Mouse (Mus musculus) heart, embryonic 16.5 days (tissue): Measurements from ENCODE around the gene Tut7. TPM values are rescaled to one million over a fixed set of nuclear protein-coding genes. Genes with fewer than 3 reads are reported as not detected.

ENCODE experiments used
- ATAC-seq: fragments of 200-750 bp; cut with Nextera tagmentation; replicated peaks from 2 replicates; pipeline ENCODE4 v1.8.0; 2017; ENCODE audit warnings: moderate number of reproducible peaks; ENCODE audit not compliant: insufficient read depth, low FRiP score; ENCODE audit errors: extremely low read depth
- H3K27ac ChIP-seq: fragments of 300-500 bp; sonication (generic); 2 replicates; pipeline ENCODE4 v1.5.1; 2014; ENCODE audit warnings: mild to moderate bottlenecking, low read length, control low read depth, moderate library complexity
- H3K27me3 ChIP-seq: fragments of 300-500 bp; sonication (generic); 2 replicates; pipeline ENCODE4 v1.6.1; 2014; ENCODE audit warnings: low read length, mixed read lengths; ENCODE audit not compliant: control insufficient read depth, insufficient read depth
- H3K36me3 ChIP-seq: fragments of 300-500 bp; sonication (generic); 2 replicates; pipeline ENCODE4 v1.6.1; 2014; ENCODE audit not compliant: control insufficient read depth, insufficient read depth
- H3K4me1 ChIP-seq: fragments of 300-500 bp; sonication (generic); 2 replicates; pipeline ENCODE4 v1.6.1; 2014; ENCODE audit warnings: low read length, mixed read lengths; ENCODE audit not compliant: control insufficient read depth, insufficient read depth
- H3K4me2 ChIP-seq: fragments of 300-500 bp; sonication (generic); 2 replicates; pipeline ENCODE4 v1.6.1; 2014; ENCODE audit warnings: low read depth, mild to moderate bottlenecking, control low read depth, low read length
- H3K4me3 ChIP-seq: fragments of 300-500 bp; sonication (generic); 2 replicates; pipeline ENCODE4 v1.5.1; 2014; ENCODE audit warnings: mild to moderate bottlenecking, control low read depth, low read length
- H3K9ac ChIP-seq: fragments of 300-500 bp; sonication (generic); 2 replicates; pipeline ENCODE4 v1.6.1; 2014; ENCODE audit warnings: low read length, control low read depth
- H3K9me3 ChIP-seq: fragments of 300-500 bp; sonication (generic); replicated peaks from 2 replicates; pipeline ENCODE4 v1.6.1; 2016; ENCODE audit warnings: low read length; ENCODE audit not compliant: control insufficient read depth
- WGBS: fragments of 180-500 bp; shearing (Covaris S2); extraction: QIAGEN DNeasy Blood & Tissue Kit; methylation state at CpG from one replicate; pipeline ENCODE4 v1.1.7; 2014; 5-methylcytosine and 5-hydroxymethylcytosine counted together
- polyA plus RNA-seq: library from polyadenylated mRNA; unstranded; fragments of >200 nt; fragmentation: Nextera tagmentation; extraction: Ambion mirVana; gene quantifications from 2 replicates; pipeline ENCODE4 v1.2.1, GENCODE M21; 2015

Tut7 gene
- 32.7 and 36.8 TPM in 2 replicates for polyA plus RNA-seq

- Histone ChIP-seq H3K4me2 (peak within 1 kb of the TSS; percentile 74), H3K4me3 (peak within 1 kb of the TSS; percentile 100), H3K27ac (peak within 1 kb of the TSS; percentile 96), H3K9me3 (no peaks in the 10 kb centered on the region), H3K27me3 (no peaks in the 10 kb centered on the region), H3K9ac (peak within 1 kb of the TSS; percentile 91), H3K36me3 (no peaks in the 10 kb centered on the region), H3K4me1 (peaks cover 29% of the 10 kb centered on the region)
- ATAC-seq, result peak; percentile 96
- under 1% methylated on average over 100 of the region's 100 CpGs for WGBS
These were observed at the start of gene Tut7 for GRCm38 (mm10) chr13:59822507-59823462. TSS of gene Tut7 (minus strand) at chr13:59823147.

GRCm38 (mm10) chr13:59872446-59872845 lies 49.5 kb upstream of the Tut7 start:
- Histone ChIP-seq H3K9me3 (no peaks in the 10 kb centered on the region), H3K27me3 (no peaks in the 10 kb centered on the region), H3K4me3 (no peak overlapping the region), H3K4me2 (no peak overlapping the region), H3K4me1 (no peaks in the 10 kb centered on the region), H3K27ac (no peak overlapping the region), H3K9ac (no peak overlapping the region), H3K36me3 (no peaks in the 10 kb centered on the region)
- ATAC-seq, result no peak
- 82% methylated on average over 7 of the region's 7 CpGs for WGBS

- WGBS, result 90% methylated on average over 5 of the region's 5 CpGs
- H3K27ac ChIP-seq, result no peak overlapping the region
These were observed 47.1 kb upstream of the Tut7 start for GRCm38 (mm10) chr13:59870004-59870403.

GRCm38 (mm10) chr13:59868011-59868649 lies 45.2 kb upstream of the Tut7 start:
- H3K27ac ChIP-seq, result no peak overlapping the region
- H3K4me2 ChIP-seq, result no peak overlapping the region
- no peaks in the 10 kb centered on the region for H3K4me1 ChIP-seq
- H3K36me3 ChIP-seq, result no peaks in the 10 kb centered on the region
- no peaks in the 10 kb centered on the region for H3K9me3 ChIP-seq
- H3K9ac ChIP-seq, result no peak overlapping the region
- H3K4me3 ChIP-seq, result no peak overlapping the region
- ATAC-seq, result no peak
- 60% methylated on average over 9 of the region's 9 CpGs for WGBS
- no peaks in the 10 kb centered on the region for H3K27me3 ChIP-seq

More at GRCm38 (mm10) chr13:59870004-59870403, 47.1 kb upstream of the Tut7 start:
- Histone ChIP-seq H3K4me3 (no peak overlapping the region), H3K27me3 (no peaks in the 10 kb centered on the region), H3K36me3 (no peaks in the 10 kb centered on the region), H3K9ac (no peak overlapping the region), H3K4me2 (no peak overlapping the region), H3K9me3 (no peaks in the 10 kb centered on the region), H3K4me1 (no peaks in the 10 kb centered on the region)
- no peak for ATAC-seq

GRCm38 (mm10) chr13:59867103-59867502 lies 44.2 kb upstream of the Tut7 start:
- no peaks in the 10 kb centered on the region for H3K27me3 ChIP-seq
- no peaks in the 10 kb centered on the region for H3K4me1 ChIP-seq
- ATAC-seq, result no peak
- no peaks in the 10 kb centered on the region for H3K9me3 ChIP-seq
- no peak overlapping the region for H3K4me3 ChIP-seq
- H3K27ac ChIP-seq, result no peak overlapping the region
- H3K36me3 ChIP-seq, result no peaks in the 10 kb centered on the region
- no peak overlapping the region for H3K4me2 ChIP-seq
- 60% methylated on average over 7 of the region's 7 CpGs for WGBS
- H3K9ac ChIP-seq, result no peak overlapping the region

- no peak for ATAC-seq
- Histone ChIP-seq H3K4me3 (no peak overlapping the region), H3K27ac (no peak overlapping the region)
These were observed 36.6 kb upstream of the Tut7 start for GRCm38 (mm10) chr13:59859515-59859914.

GRCm38 (mm10) chr13:59856286-59857070 lies 33.5 kb upstream of the Tut7 start:
- Histone ChIP-seq H3K27ac (no peak overlapping the region), H3K4me1 (no peaks in the 10 kb centered on the region), H3K27me3 (peaks cover 4% of the 10 kb centered on the region; the same call in 1 of the 2 replicates), H3K9ac (no peak overlapping the region), H3K4me3 (no peak overlapping the region), H3K9me3 (no peaks in the 10 kb centered on the region), H3K4me2 (no peak overlapping the region), H3K36me3 (no peaks in the 10 kb centered on the region)
- ATAC-seq, result no peak
- 54% methylated on average over 20 of the region's 20 CpGs for WGBS

More at GRCm38 (mm10) chr13:59859515-59859914, 36.6 kb upstream of the Tut7 start:
- no peaks in the 10 kb centered on the region for H3K36me3 ChIP-seq
- H3K27me3 ChIP-seq, result peaks cover 4% of the 10 kb centered on the region; the same call in 1 of the 2 replicates
- H3K9ac ChIP-seq, result no peak overlapping the region
- H3K9me3 ChIP-seq, result no peaks in the 10 kb centered on the region
- H3K4me2 ChIP-seq, result no peak overlapping the region
- 63% methylated on average over 7 of the region's 7 CpGs for WGBS
- no peaks in the 10 kb centered on the region for H3K4me1 ChIP-seq

- H3K9me3 ChIP-seq, result no peaks in the 10 kb centered on the region
- H3K27ac ChIP-seq, result no peak overlapping the region
- 0 out of 2 replicates have a peak overlapping the region, but pooled peaks have one; percentile 11 for H3K4me2 ChIP-seq
- H3K27me3 ChIP-seq, result peaks cover 4% of the 10 kb centered on the region; the same call in 1 of the 2 replicates
- no peak overlapping the region for H3K4me3 ChIP-seq
- ATAC-seq, result 0 out of 2 replicates have a peak, but pooled peaks have one; percentile 16
- H3K4me1 ChIP-seq, result peaks cover 5% of the 10 kb centered on the region
- 34% methylated on average over 9 of the region's 9 CpGs for WGBS
- no peaks in the 10 kb centered on the region for H3K36me3 ChIP-seq
- H3K9ac ChIP-seq, result no peak overlapping the region
These were observed 30.5 kb upstream of the Tut7 start for GRCm38 (mm10) chr13:59853471-59853870.
